Mouse (Mus musculus) heart, embryonic 11.5 days (tissue): ENCODE results near the gene Chaf1b. TPM values are rescaled to one million over a fixed set of nuclear protein-coding genes. Genes with fewer than 3 reads are reported as not detected.

Experiments used
- ATAC-seq: fragments of 200-750 bp; cut with Nextera tagmentation; replicated peaks from 2 replicates; pipeline ENCODE4 v1.8.0; 2017; ENCODE audit warnings: moderate library complexity; ENCODE audit not compliant: insufficient number of reproducible peaks, low FRiP score, low TSS enrichment
- H3K27ac ChIP-seq: fragments of 300-500 bp; sonication (generic); 2 replicates; pipeline ENCODE4 v1.5.1; 2014; ENCODE audit warnings: mild to moderate bottlenecking, low read depth, low read length
- H3K27me3 ChIP-seq: fragments of 300-500 bp; sonication (generic); 2 replicates; pipeline ENCODE4 v1.6.1; 2014; ENCODE audit warnings: mild to moderate bottlenecking, low read length, mixed read lengths; ENCODE audit not compliant: control insufficient read depth, insufficient read depth
- H3K36me3 ChIP-seq: fragments of 300-500 bp; sonication (generic); 2 replicates; pipeline ENCODE4 v1.6.1; 2014; ENCODE audit warnings: mild to moderate bottlenecking, low read length, moderate library complexity, mixed read lengths; ENCODE audit not compliant: control insufficient read depth, insufficient read depth
- H3K4me1 ChIP-seq: fragments of 300-500 bp; sonication (generic); 2 replicates; pipeline ENCODE4 v1.6.1; 2014; ENCODE audit warnings: low read length; ENCODE audit not compliant: control insufficient read depth, insufficient read depth
- H3K4me2 ChIP-seq: fragments of 300-500 bp; sonication (generic); 2 replicates; pipeline ENCODE4 v1.6.1; 2014; ENCODE audit warnings: mild to moderate bottlenecking, moderate library complexity
- H3K4me3 ChIP-seq: fragments of 300-500 bp; sonication (generic); 2 replicates; pipeline ENCODE4 v1.5.1; 2014; ENCODE audit warnings: low read depth, low read length
- H3K9ac ChIP-seq: fragments of 300-500 bp; sonication (generic); 2 replicates; pipeline ENCODE4 v1.6.1; 2014; ENCODE audit warnings: mild to moderate bottlenecking, low read depth, low read length, moderate library complexity
- H3K9me3 ChIP-seq: fragments of 300-500 bp; sonication (generic); replicated peaks from 2 replicates; pipeline ENCODE4 v1.6.1; 2016; ENCODE audit warnings: low read length; ENCODE audit not compliant: control insufficient read depth
- WGBS: fragments of 180-500 bp; shearing (Covaris S2); extraction: QIAGEN DNeasy Blood & Tissue Kit; methylation state at CpG from one replicate; pipeline ENCODE4 v1.1.7; 2014; ENCODE audit not compliant: insufficient replicate concordance; 5-methylcytosine and 5-hydroxymethylcytosine counted together
- polyA plus RNA-seq: library from polyadenylated mRNA; unstranded; fragments of >200 nt; fragmentation: Nextera tagmentation; extraction: Ambion mirVana; gene quantifications from 2 replicates; pipeline ENCODE4 v1.2.1, GENCODE M21; 2014

Chaf1b gene
- polyA plus RNA-seq, 1 experiment from 2014 or later: 62.3 TPM

- H3K27me3 ChIP-seq: no peaks in the 10 kb centered on the region
- no peak for ATAC-seq
- no peak overlapping the region for H3K27ac ChIP-seq
- H3K4me2 ChIP-seq: 0 out of 2 replicates have a peak overlapping the region, but pooled peaks have one; percentile 11
- H3K9ac ChIP-seq: no peak overlapping the region
- H3K4me1 ChIP-seq: no peaks in the 10 kb centered on the region; the same call in none of the 2 replicates
- no peak overlapping the region for H3K4me3 ChIP-seq
- H3K9me3 ChIP-seq: no peaks in the 10 kb centered on the region
- WGBS: 58% methylated on average over 8 of the region's 8 CpGs
- H3K36me3 ChIP-seq: no peaks in the 10 kb centered on the region
These were observed 35.0 kb downstream of the Chaf1b start for GRCm38 (mm10) chr16:93918679-93919060.

- Histone ChIP-seq H3K9me3 (no peaks in the 10 kb centered on the region), H3K4me3 (no peak overlapping the region), H3K4me1 (no peaks in the 10 kb centered on the region; the same call in none of the 2 replicates), H3K9ac (no peak overlapping the region), H3K36me3 (no peaks in the 10 kb centered on the region), H3K4me2 (no peak overlapping the region), H3K27me3 (no peaks in the 10 kb centered on the region), H3K27ac (no peak overlapping the region)
- ATAC-seq: no peak
- 70% methylated on average over 20 of the region's 20 CpGs for WGBS
These were observed 35.5 kb downstream of the Chaf1b start for GRCm38 (mm10) chr16:93919189-93919588.

- Histone ChIP-seq H3K4me1 (no peaks in the 10 kb centered on the region; the same call in none of the 2 replicates), H3K9me3 (no peaks in the 10 kb centered on the region), H3K27ac (no peak overlapping the region), H3K27me3 (no peaks in the 10 kb centered on the region), H3K36me3 (no peaks in the 10 kb centered on the region), H3K4me3 (no peak overlapping the region), H3K4me2 (no peak overlapping the region), H3K9ac (no peak overlapping the region)
- ATAC-seq: no peak
- 55% methylated on average over 4 of the region's 4 CpGs for WGBS
These were observed 37.0 kb downstream of the Chaf1b start for GRCm38 (mm10) chr16:93920673-93921072.

GRCm38 (mm10) chr16:93922835-93923389 lies 39.2 kb downstream of the Chaf1b start:
- Histone ChIP-seq H3K9me3 (no peaks in the 10 kb centered on the region), H3K4me2 (no peak overlapping the region), H3K4me1 (no peaks in the 10 kb centered on the region; the same call in none of the 2 replicates), H3K27ac (no peak overlapping the region), H3K36me3 (no peaks in the 10 kb centered on the region), H3K9ac (no peak overlapping the region), H3K27me3 (no peaks in the 10 kb centered on the region), H3K4me3 (no peak overlapping the region)
- 72% methylated on average over 5 of the region's 5 CpGs for WGBS
- ATAC-seq: no peak

- whole genome bisulfite sequencing: 70% methylated on average over 7 of the region's 7 CpGs
These were observed 40.1 kb downstream of the Chaf1b start for GRCm38 (mm10) chr16:93923788-93924187.

GRCm38 (mm10) chr16:93925684-93926247 lies 42.1 kb downstream of the Chaf1b start:
- no peak for ATAC-seq
- H3K9ac ChIP-seq: no peak overlapping the region
- no peak overlapping the region for H3K27ac ChIP-seq
- H3K4me1 ChIP-seq: no peaks in the 10 kb centered on the region; the same call in 1 of the 2 replicates
- no peaks in the 10 kb centered on the region for H3K36me3 ChIP-seq
- no peaks in the 10 kb centered on the region for H3K27me3 ChIP-seq
- H3K4me2 ChIP-seq: no peak overlapping the region
- H3K9me3 ChIP-seq: no peaks in the 10 kb centered on the region
- WGBS: 76% methylated on average over 8 of the region's 8 CpGs
- no peak overlapping the region for H3K4me3 ChIP-seq

More at GRCm38 (mm10) chr16:93923788-93924187, 40.1 kb downstream of the Chaf1b start:
- H3K36me3 ChIP-seq: no peaks in the 10 kb centered on the region
- no peak for ATAC-seq
- no peak overlapping the region for H3K4me2 ChIP-seq
- H3K27ac ChIP-seq: no peak overlapping the region
- no peak overlapping the region for H3K4me3 ChIP-seq
- no peak overlapping the region for H3K9ac ChIP-seq
- H3K4me1 ChIP-seq: no peaks in the 10 kb centered on the region; the same call in 1 of the 2 replicates
- no peaks in the 10 kb centered on the region for H3K27me3 ChIP-seq
- H3K9me3 ChIP-seq: no peaks in the 10 kb centered on the region

- H3K36me3 ChIP-seq: no peaks in the 10 kb centered on the region
- H3K4me3 ChIP-seq: no peak overlapping the region
- H3K4me2 ChIP-seq: no peak overlapping the region
- H3K27me3 ChIP-seq: peaks cover 14% of the 10 kb centered on the region
- 83% methylated on average over 17 of the region's 17 CpGs for WGBS
- no peak overlapping the region for H3K27ac ChIP-seq
- ATAC-seq: no peak
- H3K9me3 ChIP-seq: no peaks in the 10 kb centered on the region
- no peaks in the 10 kb centered on the region for H3K4me1 ChIP-seq
- no peak overlapping the region for H3K9ac ChIP-seq
These were observed 45.8 kb downstream of the Chaf1b start for GRCm38 (mm10) chr16:93929370-93930032.

GRCm38 (mm10) chr16:93932185-93933168 lies 48.8 kb downstream of the Chaf1b start:
- H3K4me1 ChIP-seq: no peaks in the 10 kb centered on the region
- H3K4me3 ChIP-seq: no peak overlapping the region
- H3K9ac ChIP-seq: no peak overlapping the region
- H3K9me3 ChIP-seq: no peaks in the 10 kb centered on the region
- H3K27ac ChIP-seq: no peak overlapping the region
- 72% methylated on average over 17 of the region's 17 CpGs for WGBS
- H3K36me3 ChIP-seq: no peaks in the 10 kb centered on the region
- ATAC-seq: no peak
- no peak overlapping the region for H3K4me2 ChIP-seq
- H3K27me3 ChIP-seq: peaks cover 34% of the 10 kb centered on the region
